Mouse (Mus musculus): ENCODE measurements around the gene Rhox2h. TPM values are rescaled to one million over a fixed set of nuclear protein-coding genes. Genes with fewer than 3 reads are reported as not detected.

The Rhox2h gene
- polyA plus RNA-seq, 1 experiment from 2014 or later = not detected

Other genes starting within 250 kb of the Rhox2h start
- gene Rhox4b, start 240.8 kb downstream of the Rhox2h start, polyA plus RNA-seq (2014; fragmentation: Nextera tagmentation; extraction: Ambion mirVana) = not detected in 2 replicates
- gene Rhox2c, start 219.6 kb downstream of the Rhox2h start, polyA plus RNA-seq (2014; fragmentation: Nextera tagmentation; extraction: Ambion mirVana) = not detected in 2 replicates
- gene Rhox3c, start 214.7 kb downstream of the Rhox2h start, polyA plus RNA-seq (2014; fragmentation: Nextera tagmentation; extraction: Ambion mirVana) = not detected in 2 replicates
- not detected in 2 replicates for gene Rhox4c, start 192.9 kb downstream of the Rhox2h start, polyA plus RNA-seq (2014; fragmentation: Nextera tagmentation; extraction: Ambion mirVana)
- not detected in 2 replicates for gene Rhox2d, start 179.8 kb downstream of the Rhox2h start, polyA plus RNA-seq (2014; fragmentation: Nextera tagmentation; extraction: Ambion mirVana)
- gene Rhox4d, start 158.9 kb downstream of the Rhox2h start, polyA plus RNA-seq (2014; fragmentation: Nextera tagmentation; extraction: Ambion mirVana) = not detected in 2 replicates
- gene Rhox2e, start 142.8 kb downstream of the Rhox2h start, polyA plus RNA-seq (2014; fragmentation: Nextera tagmentation; extraction: Ambion mirVana) = not detected in 2 replicates
- gene Rhox3e, start 131.3 kb downstream of the Rhox2h start, polyA plus RNA-seq (2014; fragmentation: Nextera tagmentation; extraction: Ambion mirVana) = not detected in 2 replicates
- not detected in 2 replicates for gene Rhox4e, start 115.9 kb downstream of the Rhox2h start, polyA plus RNA-seq (2014; fragmentation: Nextera tagmentation; extraction: Ambion mirVana)
- gene Rhox2f, start 101.9 kb downstream of the Rhox2h start, polyA plus RNA-seq (2014; fragmentation: Nextera tagmentation; extraction: Ambion mirVana) = not detected in 2 replicates
- not detected in 2 replicates for gene Rhox3f, start 92.3 kb downstream of the Rhox2h start, polyA plus RNA-seq (2014; fragmentation: Nextera tagmentation; extraction: Ambion mirVana)
- not detected in 2 replicates for gene Rhox4f, start 65.6 kb downstream of the Rhox2h start, polyA plus RNA-seq (2014; fragmentation: Nextera tagmentation; extraction: Ambion mirVana)
- not detected in 2 replicates for gene Rhox3g, start 44.7 kb downstream of the Rhox2h start, polyA plus RNA-seq (2014; fragmentation: Nextera tagmentation; extraction: Ambion mirVana)
- gene Rhox2g, start 29.8 kb downstream of the Rhox2h start, polyA plus RNA-seq (2014; fragmentation: Nextera tagmentation; extraction: Ambion mirVana) = not detected in 2 replicates
- gene Rhox4g, start 21.9 kb downstream of the Rhox2h start, polyA plus RNA-seq (2014; fragmentation: Nextera tagmentation; extraction: Ambion mirVana) = not detected in 2 replicates
- not detected in 2 replicates for gene Rhox3h, start 4.5 kb downstream of the Rhox2h start, polyA plus RNA-seq (2014; fragmentation: Nextera tagmentation; extraction: Ambion mirVana)
- gene Rhox5, start 131.6 kb upstream of the Rhox2h start, polyA plus RNA-seq (2014; fragmentation: Nextera tagmentation; extraction: Ambion mirVana) = 0.42 and 0.76 TPM in 2 replicates
- not detected in 2 replicates for gene Rhox6, start 153.6 kb upstream of the Rhox2h start, polyA plus RNA-seq (2014; fragmentation: Nextera tagmentation; extraction: Ambion mirVana)
- gene Rhox7a, start 158.4 kb upstream of the Rhox2h start, polyA plus RNA-seq (2014; fragmentation: Nextera tagmentation; extraction: Ambion mirVana) = not detected in 2 replicates
- not detected in 2 replicates for gene Rhox8, start 205.7 kb upstream of the Rhox2h start, polyA plus RNA-seq (2014; fragmentation: Nextera tagmentation; extraction: Ambion mirVana)
- gene Rhox7b, start 224.0 kb upstream of the Rhox2h start, polyA plus RNA-seq (2014; fragmentation: Nextera tagmentation; extraction: Ambion mirVana) = not detected in 2 replicates
- not detected in 2 replicates for gene Rhox9, start 228.5 kb upstream of the Rhox2h start, polyA plus RNA-seq (2014; fragmentation: Nextera tagmentation; extraction: Ambion mirVana)

Measured in neural tube, embryonic 11.5 days (tissue).